Mouse (Mus musculus) adipocyte (in vitro differentiated cells): ENCODE measurements around the gene Mpp2.

Experiments
- DNase-seq: peaks from one replicate; pipeline ENCODE4 v3.0.0-alpha.2; 2016; ENCODE audit warnings: low spot score

Gene Mpp2

GRCm38 (mm10) chr11:102035456-102035960 lies 52.8 kb downstream of the Mpp2 start:
- DNase-seq: no peak

- DNase-seq: no peak
Observed at GRCm38 (mm10) chr11:102034887-102035286, 53.4 kb downstream of the Mpp2 start.

- no peak for DNase-seq
Observed at GRCm38 (mm10) chr11:102033055-102033591, 55.2 kb downstream of the Mpp2 start.

- no peak for DNase-seq
Observed at GRCm38 (mm10) chr11:102031149-102031548, 57.2 kb downstream of the Mpp2 start.

- no peak for DNase-seq
Observed at GRCm38 (mm10) chr11:102029966-102030365, 58.3 kb downstream of the Mpp2 start.

GRCm38 (mm10) chr11:102029304-102029703 lies 59.0 kb downstream of the Mpp2 start:
- no peak for DNase-seq

GRCm38 (mm10) chr11:102028087-102028816 lies 60.1 kb downstream of the Mpp2 start, which contains the start of gene Mpp3:
Gene Mpp3 (minus strand): TSS chr11:102028461.
- DNase-seq: no peak

- no peak for DNase-seq
Observed at GRCm38 (mm10) chr11:102027361-102028017, 60.8 kb downstream of the Mpp2 start.

GRCm38 (mm10) chr11:102026694-102027360 lies 61.5 kb downstream of the Mpp2 start:
- DNase-seq: no peak

GRCm38 (mm10) chr11:102025991-102026660 lies 62.2 kb downstream of the Mpp2 start:
- no peak for DNase-seq

- no peak for DNase-seq
Observed at GRCm38 (mm10) chr11:102025354-102025753, 63.0 kb downstream of the Mpp2 start.

- no peak for DNase-seq
Observed at GRCm38 (mm10) chr11:102024875-102025274, 63.4 kb downstream of the Mpp2 start.

- no peak for DNase-seq
Observed at GRCm38 (mm10) chr11:102024084-102024758, 64.1 kb downstream of the Mpp2 start.

- no peak for DNase-seq
Observed at GRCm38 (mm10) chr11:102023406-102023805, 64.9 kb downstream of the Mpp2 start.

- DNase-seq: no peak
Observed at GRCm38 (mm10) chr11:102021196-102021595, 67.1 kb downstream of the Mpp2 start.

- DNase-seq: no peak
Observed at GRCm38 (mm10) chr11:102019736-102020135, 68.6 kb downstream of the Mpp2 start.

GRCm38 (mm10) chr11:102016136-102016535 lies 72.2 kb downstream of the Mpp2 start:
- DNase-seq: no peak

- no peak for DNase-seq
Observed at GRCm38 (mm10) chr11:102015472-102015871, 72.8 kb downstream of the Mpp2 start.

GRCm38 (mm10) chr11:102013201-102013600 lies 75.1 kb downstream of the Mpp2 start:
- no peak for DNase-seq

GRCm38 (mm10) chr11:102011510-102011909 lies 76.8 kb downstream of the Mpp2 start:
- DNase-seq: no peak

- DNase-seq: no peak
Observed at GRCm38 (mm10) chr11:102010140-102010539, 78.2 kb downstream of the Mpp2 start.
